ENCODE assay signal across 8 mouse cellular contexts in the genomic region with DNA sequence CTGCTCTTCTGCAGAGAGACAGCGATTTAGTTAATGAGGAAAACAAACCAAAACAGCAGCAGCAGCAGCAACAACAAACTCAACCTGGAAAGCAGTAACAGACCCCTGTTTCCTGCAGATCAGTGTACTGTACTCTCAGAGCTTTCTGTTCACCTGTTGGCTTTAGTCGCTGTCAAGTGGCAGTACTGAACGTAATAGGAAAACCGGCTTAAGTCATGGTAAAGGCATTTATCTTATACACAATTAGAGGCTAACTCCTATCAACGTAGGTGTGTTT. TPM values are rescaled to one million over a fixed set of nuclear protein-coding genes. Genes with fewer than 3 reads are reported as not detected.
DNase-seq lines count a peak whose midpoint lies in the region; ATAC-seq and TF ChIP-seq lines count a peak whose summit lies in the region.

No protein-coding gene starts in this region.

- H3K27me3 ChIP-seq in forebrain, embryonic 16.5 days (replicated peaks; ENCODE audit: control insufficient read depth, insufficient read depth, low read length): no peaks in the 10 kb centered on the region
- H3K27me3 ChIP-seq in liver, embryonic 14.5 days (ENCODE audit: control insufficient read depth, insufficient read depth, low read length): no peaks in the 10 kb centered on the region

- peak; percentile 68 for DNase-seq in heart, adult 11 months
- DNase-seq in heart, postnatal 4 days: no peak
- peak; percentile 26 for DNase-seq in CD4-positive helper T cell, adult 2 months (ENCODE audit: low read depth, low spot score)
- DNase-seq in liver, embryonic 14.5 days (ENCODE audit: low read depth in 3 of 3, low spot score in 3 of 3): no peak
- no peak for DNase-seq in spleen, postnatal 14 days (ENCODE audit: low spot score in 2 of 2)
- no peak for DNase-seq in cerebellum, adult 18-20 months
- no peak for DNase-seq in right cerebral cortex, postnatal 36 days (ENCODE audit: low spot score in 2 of 2)

- H3K27ac ChIP-seq in forebrain, embryonic 16.5 days (ENCODE audit: low read length): no peak overlapping the region
- H3K27ac ChIP-seq in liver, embryonic 14.5 days: no peak overlapping the region

- whole genome bisulfite sequencing in forebrain, embryonic 16.5 days: 45% methylated on average over 5 of the region's 5 CpGs
- 70% methylated on average over 5 of the region's 5 CpGs for WGBS in liver, embryonic 14.5 days (ENCODE audit: insufficient replicate concordance)

- peaks cover 7% of the 10 kb centered on the region for H3K4me1 ChIP-seq in forebrain, embryonic 16.5 days (replicated peaks; ENCODE audit: control insufficient read depth, insufficient read depth, low read length)
- H3K4me1 ChIP-seq in liver, embryonic 14.5 days (replicated peaks; ENCODE audit: control insufficient read depth in 2 of 2, insufficient read depth in 2 of 2, low read length in 1 of 2): peaks cover 17% of the 10 kb centered on the region in 2 experiments

- no peak for ATAC-seq in forebrain, embryonic 16.5 days
- ATAC-seq in liver, embryonic 14.5 days (ENCODE audit: insufficient read depth): no peak

- no peak for TF ChIP-seq CTCF in liver, embryonic 14.5 days (IDR thresholded peaks at IDR 0.05; ENCODE audit: low read depth)

- H3K9me3 ChIP-seq in forebrain, embryonic 16.5 days (ENCODE audit: control insufficient read depth, low read length): no peaks in the 10 kb centered on the region
- H3K9me3 ChIP-seq in liver, embryonic 14.5 days (ENCODE audit: control insufficient read depth, low read length): no peaks in the 10 kb centered on the region

- H3K4me3 ChIP-seq in forebrain, embryonic 16.5 days (replicated peaks; ENCODE audit: low read length): peak overlapping the region; percentile 81
- H3K4me3 ChIP-seq in liver, embryonic 14.5 days (ENCODE audit: insufficient read depth in 1 of 2, low read depth in 2 of 2, low read length in 2 of 2): peak overlapping the region; percentile 69 to 99; a peak in 3 of 4 replicates

- H3K36me3 ChIP-seq in forebrain, embryonic 16.5 days (ENCODE audit: control insufficient read depth, insufficient read depth): no peaks in the 10 kb centered on the region
- H3K36me3 ChIP-seq in liver, embryonic 14.5 days (replicated peaks; ENCODE audit: control insufficient read depth, insufficient read depth, low read depth): no peaks in the 10 kb centered on the region

- H3K9ac ChIP-seq in forebrain, embryonic 16.5 days (replicated peaks; ENCODE audit: low read depth, low read length): peak overlapping the region; percentile 26; the same call in 1 of the 2 replicates
- H3K9ac ChIP-seq in liver, embryonic 14.5 days (replicated peaks): peak overlapping the region; percentile 47

- TF ChIP-seq EP300 in liver, embryonic 14.5 days (IDR thresholded peaks at IDR 0.05; ENCODE audit: low read depth): no peak

- peak overlapping the region; percentile 60 for H3K4me2 ChIP-seq in forebrain, embryonic 16.5 days (ENCODE audit: low read length)
- peak overlapping the region; percentile 96 for H3K4me2 ChIP-seq in liver, embryonic 14.5 days (ENCODE audit: low read depth)

RNA-seq across cellular contexts. Expression of gene N4bp2, which starts 2.3 kb away (rescaled TPM):
- total RNA-seq in heart, postnatal 4 days (2021): 10 to 100 TPM; 33.7 to 36.6 TPM
- polyA plus RNA-seq in forebrain, embryonic 16.5 days (2015; fragmentation: Nextera tagmentation; extraction: Ambion mirVana): 19.0 and 22.4 TPM in 2 replicates
- polyA plus RNA-seq in liver, embryonic 14.5 days (2012; rRNA removed): 4.2 and 6.5 TPM in 2 replicates
- polyA plus RNA-seq in liver, embryonic 14.5 days (2014; fragmentation: Nextera tagmentation; extraction: Ambion mirVana): 12.2 and 12.4 TPM in 2 replicates

Comparison
In these comparisons a context has a peak if more than half of its experiments do, and no peak if none do; other contexts are left out.
1. DNase-seq: peak in heart, adult 11 months (single experiment) and CD4-positive helper T cell, adult 2 months (single experiment); none in heart, postnatal 4 days (single experiment), liver, embryonic 14.5 days (0 of 3), spleen, postnatal 14 days (0 of 2), cerebellum, adult 18-20 months (0 of 2) and right cerebral cortex, postnatal 36 days (0 of 2).